Mouse (Mus musculus): ENCODE measurements around the gene Nmrk1. TPM values are rescaled to one million over a fixed set of nuclear protein-coding genes. Genes with fewer than 3 reads are reported as not detected.
A peak's percentile ranks its signal among the peaks of the same experiment; 100 is the strongest.
"Not testable (repeated sequence)": the region's sequence is repeated elsewhere in the genome, so short reads cannot be mapped to it uniquely, and the experiment has no call there.

Gene Nmrk1
- total RNA-seq (2021): 1 to 10 TPM; 2.9 to 3.4 TPM
- long read RNA-seq, experiment 1, partial matches to known transcripts: 0 of 2 reads
- long read RNA-seq, experiment 1, other reads (novel, unspliced or antisense): 1 of 2 reads
- long read RNA-seq, experiment 2, partial matches to known transcripts: 0 of 2 reads
- long read RNA-seq, experiment 2, other reads (novel, unspliced or antisense): 2 of 2 reads

DNA sequence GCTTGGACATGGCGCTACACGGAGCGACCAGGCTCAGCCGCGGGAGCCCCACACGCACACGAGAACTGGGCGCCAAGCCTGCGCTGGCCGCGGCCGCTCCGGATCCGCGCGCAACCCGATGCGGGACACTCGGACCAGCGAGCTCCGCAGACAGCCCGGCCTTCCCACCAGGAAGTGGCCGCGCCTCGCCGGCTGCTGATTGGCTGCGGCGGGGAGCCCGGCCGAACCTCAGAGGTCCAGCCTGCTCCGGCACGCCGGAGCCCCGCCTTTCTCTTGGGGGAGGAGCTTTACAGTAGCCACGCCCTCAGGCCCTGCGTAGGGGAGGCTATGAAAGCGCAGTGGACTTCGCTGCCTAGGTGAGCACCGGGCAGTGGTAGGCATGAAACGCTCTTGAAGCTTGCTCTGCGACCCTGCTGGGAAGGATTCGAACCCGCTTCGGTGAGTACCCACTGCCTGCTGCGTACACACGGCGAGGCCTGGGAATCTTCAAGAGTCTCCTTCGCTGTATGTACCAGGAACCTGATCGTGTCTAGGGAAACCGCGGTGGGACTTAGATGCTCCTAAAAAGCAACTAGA is at the start of gene Nmrk1, which contains the start of gene Ostf1:
Gene Nmrk1 (plus strand): TSS at position 307 of the 576 bp plus-strand sequence.
Gene Ostf1 (minus strand): TSS at position 180 of the 576 bp plus-strand sequence.
- DNase-seq: peak; percentile 99

DNA sequence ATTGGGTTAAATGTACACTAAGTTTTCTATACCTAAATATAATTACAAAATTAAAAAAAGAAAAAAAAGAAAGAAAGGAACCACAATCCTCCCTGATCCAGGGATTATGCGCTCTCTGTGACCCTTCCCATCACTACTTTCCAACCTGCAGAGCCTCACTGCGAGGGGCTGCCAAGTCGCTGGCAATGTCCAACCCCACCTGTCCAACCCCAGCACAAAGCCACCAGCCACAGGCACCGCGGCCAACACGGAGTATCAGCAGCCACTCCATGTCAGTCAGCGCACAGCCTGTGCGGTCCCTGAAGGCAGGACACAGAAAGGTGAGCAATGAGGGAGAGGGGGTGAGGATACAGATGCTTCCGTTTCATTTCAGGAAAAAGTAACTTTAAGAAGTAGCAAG is 49.5 kb upstream of the Nmrk1 start:
- DNase-seq: no peak

DNA sequence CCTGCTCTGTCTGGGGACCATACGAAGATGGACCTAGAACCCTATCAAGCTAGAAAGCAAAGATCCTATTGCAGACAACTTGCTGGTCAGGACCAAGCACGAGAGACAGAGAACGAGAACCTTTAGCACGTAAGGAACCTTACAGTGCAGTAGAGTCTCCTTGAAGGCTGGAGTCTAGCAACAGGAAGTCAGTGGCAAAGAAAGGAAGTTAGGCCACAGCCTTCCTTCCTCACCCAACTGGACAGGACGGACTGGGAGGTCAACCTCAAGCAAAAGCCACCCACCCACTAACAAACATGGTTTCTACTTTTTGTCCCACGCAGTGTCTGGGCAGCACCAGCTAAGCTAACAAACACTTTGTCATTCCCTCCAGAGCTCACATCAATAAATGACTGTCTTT is 48.9 kb upstream of the Nmrk1 start:
- DNase-seq: no peak

DNA sequence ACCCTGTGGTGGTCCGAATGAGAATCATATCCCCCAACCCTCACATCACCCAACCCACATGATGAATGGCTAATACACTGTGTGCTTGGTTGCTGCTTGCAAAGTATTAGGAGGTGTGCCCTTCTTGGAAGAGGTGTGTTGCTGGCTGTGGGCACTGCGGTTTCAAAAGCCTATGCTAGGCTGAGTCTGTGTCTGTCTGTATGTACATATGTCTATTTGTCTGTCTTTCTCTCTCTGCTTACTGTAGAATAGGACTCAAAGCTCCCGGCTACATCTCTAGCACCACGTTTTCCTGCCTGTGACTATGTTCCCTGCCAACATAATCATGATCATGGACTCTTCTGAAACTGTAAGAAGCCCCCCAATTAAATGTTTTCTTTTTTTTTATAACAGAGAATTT is 48.0 kb upstream of the Nmrk1 start:
- DNase-seq: no peak

DNA sequence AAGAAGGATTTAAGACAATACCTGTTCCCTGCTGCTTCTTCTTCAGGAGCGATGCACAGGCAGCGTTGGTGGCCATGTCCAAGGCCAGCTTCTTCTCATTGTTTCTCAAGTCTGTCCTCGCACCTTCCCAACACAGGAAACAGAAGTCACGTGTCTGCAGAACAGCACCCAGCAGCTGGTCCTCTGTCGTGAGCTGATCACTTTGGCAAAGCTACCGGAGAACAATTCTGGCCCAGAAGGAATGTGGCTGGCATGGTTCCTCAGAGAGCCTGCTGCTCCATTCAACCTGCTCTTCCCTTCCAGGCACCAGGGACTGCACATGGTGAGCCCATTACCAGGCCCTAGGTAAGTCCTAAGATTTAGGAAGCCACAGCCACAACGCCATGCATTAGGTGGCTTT is 47.1 kb upstream of the Nmrk1 start:
- no peak for DNase-seq

DNA sequence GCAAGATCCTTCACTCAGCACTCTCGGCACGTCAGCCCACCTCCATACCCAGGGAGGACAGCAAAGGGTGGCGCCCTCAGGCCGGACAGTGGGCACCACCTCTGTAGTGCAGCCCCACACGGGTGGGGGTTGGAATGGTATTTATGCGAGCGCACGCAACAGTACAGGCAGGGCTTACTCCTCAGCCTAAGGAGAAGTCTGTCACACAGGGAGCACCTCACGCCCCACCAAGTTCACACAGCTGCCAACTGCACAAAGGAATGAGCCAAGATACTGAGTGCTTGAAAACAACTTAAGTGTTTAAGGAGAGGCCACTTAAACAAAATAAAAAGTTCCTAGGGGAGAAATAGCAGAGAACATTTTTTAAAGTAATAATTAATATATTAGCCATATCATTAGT is 44.6 kb upstream of the Nmrk1 start:
- DNase-seq: no peak

DNA sequence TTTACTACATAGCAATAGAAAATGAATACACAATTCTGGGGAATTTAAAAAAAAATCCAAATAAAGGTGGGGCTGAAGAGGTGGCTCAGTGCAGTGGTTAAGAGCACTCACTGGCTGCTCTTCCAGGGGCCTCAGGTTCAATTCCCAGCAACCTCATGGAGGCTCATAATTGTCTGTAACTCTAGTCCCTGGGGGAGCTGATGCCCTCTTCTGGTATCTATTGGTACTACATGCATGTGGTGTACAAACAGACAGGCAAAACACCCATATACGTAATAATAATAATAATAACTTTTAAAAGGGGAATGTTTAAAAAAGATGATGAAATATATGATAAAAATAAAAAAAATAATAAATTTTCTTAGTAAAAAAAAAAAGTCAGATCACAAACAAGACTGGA is 43.5 kb upstream of the Nmrk1 start:
- DNase-seq: no peak

DNA sequence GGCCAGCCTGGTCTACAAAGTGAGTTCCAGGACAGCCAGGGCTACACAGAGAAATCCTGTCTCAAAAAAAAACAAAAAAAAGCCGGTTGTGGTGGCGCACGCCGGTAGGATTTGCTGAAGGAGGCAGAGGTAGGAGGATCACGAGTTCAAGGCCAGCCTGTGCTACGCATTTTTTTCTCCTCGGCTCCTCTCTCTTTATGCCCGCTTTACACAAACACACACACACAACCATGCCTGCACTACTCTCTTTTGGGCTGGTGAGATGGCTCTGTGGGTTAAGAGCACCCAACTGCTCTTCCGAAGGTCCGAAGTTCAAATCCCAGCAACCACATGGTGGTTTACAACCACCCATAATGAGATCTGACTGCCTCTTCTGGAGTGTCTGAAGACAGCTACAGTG is 42.9 kb upstream of the Nmrk1 start:
- not testable (repeated sequence) for DNase-seq

DNA sequence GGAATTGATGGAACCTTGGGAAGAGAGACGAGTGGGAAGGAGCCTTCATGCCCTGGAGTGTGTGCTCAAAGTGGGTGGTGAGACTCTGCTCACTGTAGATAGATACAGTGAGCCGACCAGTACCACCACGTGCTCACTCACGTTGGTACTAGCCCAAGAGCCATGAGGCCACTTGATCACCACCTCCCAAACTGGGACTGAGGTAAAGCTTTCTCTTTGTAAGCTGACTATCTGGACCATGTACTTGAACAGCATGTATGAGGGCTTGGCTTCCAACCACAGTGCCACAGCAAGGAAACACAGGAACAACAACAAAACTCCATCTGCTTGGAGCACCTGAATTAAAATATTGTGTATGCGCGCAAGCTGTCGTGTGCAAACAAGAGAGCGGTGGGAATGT is 42.5 kb upstream of the Nmrk1 start:
- DNase-seq: no peak

DNA sequence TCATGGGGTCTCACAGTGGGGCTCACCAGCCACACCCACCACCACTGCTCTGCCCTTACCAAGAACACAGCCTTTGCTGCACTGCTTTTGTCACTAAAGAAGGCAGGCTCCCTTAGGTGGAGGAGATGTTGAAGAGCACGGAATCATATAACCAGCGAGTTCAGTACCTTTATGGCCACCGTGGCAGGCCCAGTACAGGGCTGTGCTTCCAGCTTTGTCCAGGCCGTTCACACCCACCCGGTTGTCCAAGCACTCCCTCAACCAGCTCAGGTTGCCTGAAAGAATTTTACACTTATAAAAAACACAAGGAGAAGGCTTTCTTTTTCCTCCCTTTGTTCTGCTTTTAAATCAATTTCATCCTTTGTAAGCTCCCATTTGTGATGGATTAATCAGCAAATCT is 41.5 kb upstream of the Nmrk1 start:
- no peak for DNase-seq

DNA sequence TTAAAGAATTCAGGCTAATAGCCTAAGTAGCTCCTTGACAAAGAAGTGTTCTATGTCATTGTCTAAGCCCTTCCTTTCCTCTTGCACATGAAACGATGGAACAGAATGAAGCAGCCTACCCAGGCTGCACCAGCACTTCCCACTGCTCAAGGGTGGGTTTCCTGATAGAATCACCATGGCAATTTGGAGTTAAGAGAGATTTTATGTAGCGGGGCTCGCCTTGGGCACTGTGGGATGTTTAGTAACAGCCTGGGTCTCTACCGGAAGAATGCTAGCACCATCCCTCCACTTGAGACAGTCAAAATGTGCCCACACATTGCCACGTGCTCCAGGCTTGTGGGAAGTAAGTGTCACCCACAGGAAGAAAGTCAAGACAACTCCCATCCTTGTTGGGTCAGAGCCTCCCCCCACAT is 40.8 kb upstream of the Nmrk1 start:
- DNase-seq: peak in 1 of 2 experiments; percentile 27

DNA sequence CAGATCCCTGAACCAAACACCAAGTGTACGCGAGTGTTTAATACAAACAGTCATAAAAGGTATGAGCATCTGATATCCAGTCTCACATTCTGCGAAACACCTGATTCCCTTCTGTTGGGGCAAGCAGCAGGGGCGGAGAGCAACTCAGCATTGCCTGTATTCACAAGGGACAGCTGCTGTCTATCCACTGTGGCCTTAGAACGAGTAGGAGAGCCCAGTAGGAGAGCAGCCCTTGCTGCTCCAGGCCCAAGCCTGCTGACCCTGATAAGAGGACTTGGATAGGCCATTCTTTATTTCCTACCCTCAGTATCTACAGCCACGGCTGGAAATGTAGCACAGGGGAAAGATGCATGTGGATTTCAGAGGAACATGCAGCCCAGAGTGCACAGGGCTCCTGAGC is 38.8 kb upstream of the Nmrk1 start:
- no peak for DNase-seq

DNA sequence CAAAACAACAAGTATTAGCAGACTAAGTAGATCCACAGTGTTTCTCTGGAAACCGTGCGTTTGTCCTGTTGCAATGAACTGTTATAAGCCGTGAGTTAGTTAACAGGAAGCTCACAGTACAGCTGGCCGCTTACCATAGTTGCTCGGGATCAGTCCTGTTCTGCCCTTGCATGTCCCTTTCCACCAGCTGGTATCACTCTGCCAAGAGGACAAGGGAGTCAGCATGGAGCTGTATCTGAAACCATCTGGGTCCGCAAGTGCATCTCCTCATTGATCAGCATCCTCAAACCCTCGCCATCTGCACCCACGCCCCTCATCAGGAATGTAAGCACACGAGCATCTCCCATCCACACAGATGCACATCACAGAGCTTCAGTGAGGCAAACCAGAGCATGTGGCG is 38.0 kb upstream of the Nmrk1 start:
- no peak for DNase-seq

DNA sequence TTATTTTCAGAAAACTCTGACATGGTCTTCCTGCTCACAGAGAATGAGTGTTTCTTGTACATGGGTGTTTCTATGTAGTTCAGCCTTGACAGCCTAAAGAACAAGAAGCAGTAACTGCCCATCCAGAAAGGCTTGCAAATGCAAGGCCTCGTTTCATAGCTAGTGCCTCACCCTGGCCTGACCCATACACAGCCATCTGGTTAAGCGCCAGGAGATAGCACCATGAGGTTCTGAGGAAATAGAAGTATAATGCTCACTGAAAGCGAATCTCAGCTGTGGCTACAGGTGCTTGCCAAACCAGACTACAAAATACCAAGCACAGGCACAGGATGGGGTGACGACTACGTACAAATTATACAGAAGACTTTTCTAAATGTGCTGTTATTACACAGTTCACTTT is 34.9 kb upstream of the Nmrk1 start:
- no peak for DNase-seq

DNA sequence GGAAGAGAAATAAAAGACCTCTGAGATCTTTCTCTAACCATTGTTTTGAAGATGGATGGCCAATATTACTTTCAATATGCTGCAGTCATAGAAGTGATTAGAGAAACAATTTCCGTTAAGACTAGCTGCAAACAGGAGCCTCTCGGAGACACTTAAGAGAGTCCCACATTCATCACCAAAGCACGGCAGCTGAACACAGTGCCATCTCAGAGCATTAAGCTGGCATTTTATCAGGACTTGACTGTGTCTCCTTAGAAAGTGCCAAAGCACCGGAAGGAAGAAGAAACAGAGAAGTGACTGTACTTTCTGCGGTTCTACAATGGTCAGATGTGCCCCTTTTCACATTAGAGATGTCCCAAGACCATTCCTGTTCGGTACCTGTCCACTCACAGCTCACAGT is 34.0 kb upstream of the Nmrk1 start:
- no peak for DNase-seq

DNA sequence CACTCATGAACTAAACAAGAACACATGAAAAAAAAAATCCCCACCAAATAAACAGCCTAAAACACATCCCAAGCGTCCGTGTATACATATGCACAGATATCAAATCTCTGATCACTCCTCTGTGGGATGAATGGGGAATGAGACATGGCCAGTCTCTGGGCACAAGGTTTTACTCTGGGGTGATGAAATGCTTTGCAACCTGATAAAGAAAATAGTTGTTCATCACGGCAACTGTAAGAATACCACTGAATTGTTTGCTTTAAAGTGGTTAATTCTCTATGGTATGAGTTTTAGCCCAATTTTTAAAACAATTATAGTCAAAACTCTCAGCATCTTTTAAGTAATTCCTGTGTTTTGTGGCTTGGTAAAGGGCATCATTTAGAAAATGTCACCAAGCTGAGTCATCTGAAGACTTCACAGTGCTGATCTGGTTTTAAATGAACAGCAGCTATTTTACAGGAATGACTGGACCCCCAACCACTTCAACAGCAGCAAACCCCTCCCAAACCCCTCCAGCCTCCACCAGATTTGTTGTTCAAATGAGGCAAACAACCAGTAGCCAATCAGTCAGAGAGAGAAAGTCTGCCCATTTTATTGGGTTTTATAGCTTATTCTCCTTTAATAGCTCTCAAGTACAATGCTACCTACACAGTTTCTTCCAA is 33.4 kb upstream of the Nmrk1 start:
- DNase-seq: no peak

DNA sequence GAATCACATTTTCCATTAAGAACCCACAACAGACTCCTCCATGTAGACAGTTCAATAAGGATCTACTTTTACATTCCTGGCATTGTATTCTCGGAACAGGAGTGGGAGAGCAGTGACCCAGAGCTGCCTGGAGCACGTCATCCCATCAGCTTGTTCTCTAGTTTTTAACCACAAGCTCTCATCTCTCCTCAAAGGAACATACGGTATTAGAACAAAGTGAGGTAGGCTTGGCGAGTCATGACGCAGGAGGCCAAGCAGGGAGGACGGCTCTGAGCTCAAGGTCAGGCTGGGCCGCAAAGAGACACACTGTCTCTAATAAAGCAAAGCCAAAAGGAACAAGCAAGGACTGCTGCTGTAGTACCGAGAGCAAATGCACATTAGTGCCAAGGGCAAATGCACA is 32.7 kb upstream of the Nmrk1 start:
- DNase-seq: no peak

DNA sequence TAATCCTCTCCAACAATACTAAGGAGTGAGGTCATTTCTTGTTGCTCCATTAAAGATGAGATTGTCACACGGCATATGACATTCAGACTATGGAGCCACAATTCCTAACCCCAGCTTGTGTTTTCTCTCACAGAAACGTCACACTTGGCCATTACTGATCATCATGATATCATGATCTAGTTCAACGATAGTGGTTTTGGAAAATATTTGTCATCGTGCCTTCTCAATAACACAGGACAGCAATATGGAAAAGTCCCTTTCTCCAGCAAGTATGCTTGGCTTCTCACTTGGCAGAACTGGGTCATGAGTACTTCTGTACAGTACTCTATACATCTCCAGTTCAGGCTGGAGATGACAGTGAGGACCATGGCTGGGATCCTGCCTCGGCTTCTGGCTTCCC is 32.1 kb upstream of the Nmrk1 start:
- no peak for DNase-seq

DNA sequence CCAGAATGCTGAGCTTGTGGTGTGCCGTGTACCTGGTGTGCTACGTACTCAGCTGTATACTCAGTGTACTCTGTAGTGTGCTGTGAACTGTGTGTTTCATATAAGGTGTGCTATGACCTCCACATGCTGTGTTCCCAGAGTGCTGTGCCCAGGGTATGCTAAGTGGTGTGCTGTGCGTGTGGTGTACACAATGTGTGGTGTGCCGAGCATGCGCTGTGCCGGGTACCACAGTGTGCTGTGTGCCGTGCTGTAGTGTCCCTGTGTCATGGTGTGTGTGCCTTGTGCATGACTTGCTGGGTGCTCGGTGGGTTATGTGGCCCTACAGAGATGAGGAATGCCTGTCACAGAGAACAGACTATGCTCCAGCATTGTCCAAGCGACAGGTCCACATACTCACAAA is 31.1 kb upstream of the Nmrk1 start:
- no peak for DNase-seq

DNA sequence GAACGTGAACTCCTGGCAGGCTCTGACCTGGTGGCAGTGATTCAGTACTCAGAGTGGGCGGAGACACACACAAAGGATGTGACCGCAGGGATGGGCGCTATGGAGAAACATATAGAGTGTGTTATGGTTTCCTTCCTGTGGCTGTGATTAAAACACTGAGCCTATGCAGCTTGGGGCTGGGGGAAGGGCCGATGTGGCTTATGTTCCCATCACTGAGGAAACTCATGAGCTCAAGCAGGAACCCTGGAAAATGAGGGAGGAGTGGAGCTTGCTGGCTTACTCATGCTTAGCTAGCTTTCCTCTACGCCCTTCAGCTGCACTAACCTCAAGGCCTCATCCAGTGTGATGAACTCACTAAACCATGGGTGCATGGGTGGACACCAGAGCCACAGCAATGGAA is 28.7 kb upstream of the Nmrk1 start:
- DNase-seq: no peak

DNA sequence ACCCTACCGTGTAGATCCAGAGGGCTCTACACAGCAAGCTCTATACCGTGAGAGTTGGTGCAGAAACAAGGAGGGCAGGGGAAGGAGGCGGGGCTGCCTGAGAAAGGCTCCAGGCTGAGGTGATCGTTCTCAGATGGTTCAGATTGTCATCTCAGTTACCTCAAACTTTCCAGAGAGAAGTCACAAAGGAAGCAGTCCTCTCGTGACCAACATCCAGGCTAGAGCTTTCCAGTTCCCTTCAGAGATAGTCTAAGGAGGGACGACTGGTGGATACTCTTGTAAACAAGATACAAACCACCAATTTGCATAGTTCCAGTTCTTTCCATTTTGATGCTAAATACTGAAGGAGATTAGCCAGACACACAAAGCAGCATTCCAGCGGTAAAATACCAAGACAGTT is 23.8 kb upstream of the Nmrk1 start:
- DNase-seq: no peak

DNA sequence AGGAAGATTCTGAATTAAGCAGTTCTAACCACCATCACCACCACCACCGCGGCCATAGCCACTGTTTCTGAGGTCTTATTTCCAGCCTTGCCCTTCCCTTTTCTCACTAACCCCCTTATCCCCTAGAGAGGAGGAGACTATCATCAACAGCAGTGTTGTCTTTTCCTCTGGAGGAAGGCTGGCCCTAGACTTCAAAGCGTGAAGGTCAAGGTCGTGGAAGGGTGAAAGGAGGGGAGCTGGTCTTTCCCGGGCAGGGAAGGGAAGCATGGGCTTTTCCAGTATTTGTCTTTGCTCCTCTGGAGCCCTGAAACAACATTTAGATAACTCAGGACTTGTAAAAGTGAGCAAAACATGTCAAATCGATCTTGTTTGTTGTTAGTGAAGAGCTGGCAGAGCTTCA is 22.8 kb upstream of the Nmrk1 start:
- DNase-seq: peak in 1 of 2 experiments; percentile 31

DNA sequence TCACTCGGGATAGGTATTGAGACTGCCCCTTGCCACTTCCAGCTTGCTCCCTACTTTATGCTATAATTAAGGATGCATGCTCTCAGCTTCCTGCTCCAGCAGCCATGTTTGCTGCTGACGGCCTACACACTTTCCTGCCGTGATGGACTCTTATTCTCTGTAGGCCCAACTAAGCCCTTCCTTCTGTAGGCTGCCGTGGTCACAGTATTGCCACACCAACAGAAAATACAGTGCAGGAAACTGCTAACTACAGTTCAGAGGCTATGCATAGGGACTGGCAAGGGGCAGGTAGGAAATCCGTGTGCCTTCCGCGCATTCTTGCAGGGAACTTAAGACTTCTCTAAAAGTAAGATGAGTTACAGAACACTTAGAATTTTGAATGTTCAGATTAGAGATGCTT is 17.4 kb upstream of the Nmrk1 start:
- no peak for DNase-seq

DNA sequence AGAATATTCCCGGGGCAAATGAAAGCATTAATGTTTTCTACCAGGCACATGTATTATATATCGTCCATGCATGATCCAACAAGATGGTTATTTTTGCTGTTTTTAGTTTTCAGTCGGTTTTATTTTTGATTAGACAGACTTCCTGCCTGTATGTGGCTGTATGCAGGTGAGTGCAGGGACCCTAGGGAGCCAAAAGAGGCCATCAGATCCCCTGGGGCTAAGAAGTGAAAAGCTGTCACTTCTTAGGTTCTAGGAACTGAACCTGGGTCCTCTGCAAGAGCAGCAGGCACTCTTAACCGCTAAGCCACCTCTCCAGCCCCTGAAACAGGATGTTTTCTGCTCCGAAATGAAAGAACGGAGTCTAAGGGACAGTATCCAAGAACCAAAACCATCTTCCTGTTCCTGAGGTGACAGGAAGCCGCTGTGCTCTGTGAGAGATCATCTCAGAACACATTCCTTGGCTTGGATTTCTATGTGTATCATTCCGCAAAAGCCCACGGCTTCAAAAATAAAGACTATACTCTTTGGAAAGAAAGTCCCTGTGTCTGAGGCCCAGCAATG is 16.0 kb upstream of the Nmrk1 start:
- DNase-seq: peak; percentile 42 to 58
